Mouse (Mus musculus): ENCODE measurements at regions not wholly inside any gene's neighbourhood (a gene's known extent, or its start where the extent isn't known, plus 50 kb on each side); places are given as distances from the start of the nearest gene placed in this dataset.

DNA sequence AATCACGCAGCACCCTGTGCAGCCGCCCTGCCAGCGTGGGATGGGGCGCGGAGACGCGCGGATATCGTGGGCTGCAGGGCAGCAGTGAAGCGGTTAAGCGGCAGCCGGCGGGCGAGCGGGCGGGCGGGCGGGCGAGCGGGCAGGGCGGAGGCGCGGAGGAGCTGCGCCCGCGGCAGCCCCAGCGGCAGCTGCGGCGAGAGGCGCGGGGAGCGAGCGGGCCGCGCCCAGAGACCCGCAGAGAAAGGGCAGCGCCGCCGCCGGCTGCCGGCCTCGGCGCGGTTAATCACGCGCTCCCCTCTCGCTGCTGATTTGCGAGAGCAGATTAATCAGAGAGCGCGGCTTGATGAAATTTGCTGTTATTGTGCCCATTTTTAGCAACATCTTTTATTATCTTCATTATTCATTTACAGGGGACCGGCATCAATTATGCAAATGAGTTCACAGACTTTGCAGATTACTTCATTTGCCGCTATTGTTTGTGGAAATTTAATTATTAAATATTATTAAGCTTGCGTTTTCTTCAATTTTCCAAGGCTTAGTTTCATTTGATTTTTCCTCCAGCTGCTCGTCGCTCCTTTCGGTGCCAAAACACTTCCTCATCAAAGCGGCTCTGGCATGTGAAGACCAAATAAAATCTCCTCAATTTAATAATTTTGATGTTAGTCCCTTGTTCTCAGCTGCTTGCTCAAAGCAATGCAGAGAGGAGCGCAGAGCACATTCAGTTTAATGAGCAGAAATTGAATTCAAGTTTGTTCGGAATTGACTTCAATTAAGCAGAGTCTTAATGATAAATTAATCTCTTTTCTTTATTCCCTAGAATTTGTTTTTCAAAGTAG is 219.2 kb upstream of the Pkn2 start:
- TF ChIP-seq EP300 (IDR thresholded peaks at IDR 0.05; ENCODE audit: low read depth), result no peak
- no peak for TF ChIP-seq CTCF (IDR thresholded peaks at IDR 0.05; ENCODE audit: low read depth)

Measured in heart, postnatal 0 days (tissue).